Mouse (Mus musculus) limb, embryonic 14.5 days (tissue): ENCODE results near the gene Tcp11l2. TPM values are rescaled to one million over a fixed set of nuclear protein-coding genes. Genes with fewer than 3 reads are reported as not detected.

Source experiments
- ATAC-seq: fragments of 200-750 bp; cut with Nextera tagmentation; 2 replicates; pipeline ENCODE4 v1.8.0; 2017; ENCODE audit warnings: low read depth, moderate number of reproducible peaks, moderate TSS enrichment; ENCODE audit not compliant: low FRiP score
- DNase-seq: peaks from one replicate; pipeline ENCODE4 v3.0.0-alpha.2; 2015; ENCODE audit warnings: low spot score
- H3K27ac ChIP-seq: fragments of 300-500 bp; sonication (generic); replicated peaks from 2 replicates; pipeline ENCODE4 v1.5.1; 2014; ENCODE audit warnings: low read depth, mild to moderate bottlenecking, low read length, moderate library complexity, mixed read lengths
- H3K27me3 ChIP-seq: fragments of 300-500 bp; sonication (generic); 2 replicates; pipeline ENCODE4 v1.6.1; 2014; ENCODE audit warnings: low read length, mixed read lengths; ENCODE audit not compliant: control insufficient read depth, insufficient read depth
- H3K36me3 ChIP-seq: fragments of 300-500 bp; sonication (generic); 2 replicates; pipeline ENCODE4 v1.6.1; 2014; ENCODE audit warnings: mild to moderate bottlenecking, low read length, moderate library complexity, mixed read lengths; ENCODE audit not compliant: control insufficient read depth, insufficient read depth
- H3K4me1 ChIP-seq: fragments of 300-500 bp; sonication (generic); 2 replicates; pipeline ENCODE4 v1.6.1; 2014; ENCODE audit warnings: antibody characterized with exemption, low read length, mixed read lengths; ENCODE audit not compliant: control insufficient read depth, insufficient read depth
- H3K4me2 ChIP-seq: fragments of 300-500 bp; sonication (generic); replicated peaks from 2 replicates; pipeline ENCODE4 v1.6.1; 2014; ENCODE audit warnings: low read depth, mild to moderate bottlenecking, low read length, moderate library complexity; ENCODE audit not compliant: severe bottlenecking
- H3K4me3 ChIP-seq: fragments of 300-500 bp; sonication (generic); replicated peaks from 2 replicates; pipeline ENCODE4 v1.5.1; 2014; ENCODE audit warnings: low read length
- H3K9ac ChIP-seq: fragments of 300-500 bp; sonication (generic); 2 replicates; pipeline ENCODE4 v1.6.1; 2014; ENCODE audit warnings: mild to moderate bottlenecking, low read depth, low read length, moderate library complexity; ENCODE audit not compliant: severe bottlenecking
- H3K9me3 ChIP-seq: fragments of 300-500 bp; sonication (generic); 2 replicates; pipeline ENCODE4 v1.6.1; 2016; ENCODE audit warnings: low read length; ENCODE audit not compliant: control insufficient read depth
- POLR2A ChIP-seq: fragments of 200-500 bp; IDR thresholded peaks from 2 replicates; pipeline ENCODE4 v1.8.0; 2012; ENCODE audit warnings: inconsistent platforms, mild to moderate bottlenecking, moderate library complexity, borderline replicate concordance; ENCODE audit not compliant: insufficient read depth, insufficient read length; ENCODE audit errors: extremely low read depth
- WGBS: fragments of 180-500 bp; shearing (Covaris S2); extraction: QIAGEN DNeasy Blood & Tissue Kit; methylation state at CpG from one replicate; pipeline ENCODE4 v1.1.7; 2014; 5-methylcytosine and 5-hydroxymethylcytosine counted together
- polyA plus RNA-seq, 2 experiments: library from polyadenylated mRNA; depleted of rRNA in 1 of 2; stranded (reverse) in 1 of 2; unstranded in 1 of 2; fragments of >200 nt; fragmentation: Nextera tagmentation in 1 of 2; extraction: Ambion mirVana in 1 of 2; gene quantifications; 2 replicates each; pipeline versions ENCODE4 v1.2.1 to v1.2.3; 2012 to 2014

Gene Tcp11l2
- polyA plus RNA-seq, 2 experiments = 15.8 to 20.0 TPM

- ATAC-seq = no peak
- Histone ChIP-seq H3K4me2 (no peak overlapping the region), H3K27ac (no peak overlapping the region), H3K4me1 (no peaks in the 10 kb centered on the region), H3K9ac (no peak overlapping the region), H3K27me3 (no peaks in the 10 kb centered on the region), H3K9me3 (no peaks in the 10 kb centered on the region), H3K36me3 (peaks cover 19% of the 10 kb centered on the region), H3K4me3 (no peak overlapping the region)
- TF ChIP-seq POLR2A = no peak
- 81% methylated on average over 6 of the region's 6 CpGs for WGBS
- no peak for DNase-seq
Measured at GRCm38 (mm10) chr10:84657437-84658087, 81.1 kb downstream of the Tcp11l2 start.

- no peak overlapping the region for H3K4me3 ChIP-seq
- H3K9ac ChIP-seq = no peak overlapping the region
- no peaks in the 10 kb centered on the region for H3K4me1 ChIP-seq
- no peaks in the 10 kb centered on the region for H3K9me3 ChIP-seq
- no peak overlapping the region for H3K4me2 ChIP-seq
- 72% methylated on average over 18 of the region's 18 CpGs for WGBS
- H3K36me3 ChIP-seq = peaks cover 12% of the 10 kb centered on the region
- no peak overlapping the region for H3K27ac ChIP-seq
- no peaks in the 10 kb centered on the region for H3K27me3 ChIP-seq
- DNase-seq = no peak
- ATAC-seq = no peak
- TF ChIP-seq POLR2A = no peak
Measured at GRCm38 (mm10) chr10:84658088-84658848, 81.8 kb downstream of the Tcp11l2 start.

GRCm38 (mm10) chr10:84659281-84659680, 82.9 kb downstream of the Tcp11l2 start:
- H3K9me3 ChIP-seq = no peaks in the 10 kb centered on the region
- H3K4me2 ChIP-seq = no peak overlapping the region
- no peak for ATAC-seq
- DNase-seq = no peak
- TF ChIP-seq POLR2A = no peak
- no peaks in the 10 kb centered on the region for H3K27me3 ChIP-seq
- H3K27ac ChIP-seq = no peak overlapping the region
- no peak overlapping the region for H3K9ac ChIP-seq
- H3K36me3 ChIP-seq = peaks cover 6% of the 10 kb centered on the region
- WGBS = 82% methylated on average over 3 of the region's 3 CpGs
- H3K4me1 ChIP-seq = no peaks in the 10 kb centered on the region
- H3K4me3 ChIP-seq = no peak overlapping the region

- WGBS = 93% methylated on average over 6 of the region's 6 CpGs
- Histone ChIP-seq H3K36me3 (peaks cover 5% of the 10 kb centered on the region), H3K9ac (no peak overlapping the region), H3K9me3 (no peaks in the 10 kb centered on the region), H3K4me1 (no peaks in the 10 kb centered on the region), H3K27ac (no peak overlapping the region), H3K4me2 (no peak overlapping the region), H3K27me3 (no peaks in the 10 kb centered on the region), H3K4me3 (no peak overlapping the region)
- ATAC-seq (no peak), DNase-seq (no peak)
- TF ChIP-seq POLR2A = no peak
Measured at GRCm38 (mm10) chr10:84662138-84662537, 85.7 kb downstream of the Tcp11l2 start.

Other genes with a start within 250 kb of the Tcp11l2 start
- gene Nuak1, start 136.0 kb upstream of the Tcp11l2 start, polyA plus RNA-seq (2012; rRNA removed) = 19.6 and 27.4 TPM in 2 replicates
- gene Nuak1, start 136.0 kb upstream of the Tcp11l2 start, polyA plus RNA-seq (2014; fragmentation: Nextera tagmentation; extraction: Ambion mirVana) = 3.3 and 3.7 TPM in 2 replicates
- 143 and 144 TPM in 2 replicates for gene Ckap4, start 42.6 kb upstream of the Tcp11l2 start, polyA plus RNA-seq (2012; rRNA removed)
- 186 and 189 TPM in 2 replicates for gene Ckap4, start 42.6 kb upstream of the Tcp11l2 start, polyA plus RNA-seq (2014; fragmentation: Nextera tagmentation; extraction: Ambion mirVana)
- 8.5 and 10.6 TPM in 2 replicates for gene Polr3b, start 45.7 kb downstream of the Tcp11l2 start, polyA plus RNA-seq (2012; rRNA removed)
- 13.5 and 14.6 TPM in 2 replicates for gene Polr3b, start 45.7 kb downstream of the Tcp11l2 start, polyA plus RNA-seq (2014; fragmentation: Nextera tagmentation; extraction: Ambion mirVana)
- gene Rfx4, start 179.4 kb downstream of the Tcp11l2 start, polyA plus RNA-seq (2012; rRNA removed) = 0.41 TPM in 2 replicates
- 0.12 and 0.15 TPM in 2 replicates for gene Rfx4, start 179.4 kb downstream of the Tcp11l2 start, polyA plus RNA-seq (2014; fragmentation: Nextera tagmentation; extraction: Ambion mirVana)